ENCODE assay signal across 22 mouse cellular contexts in genomic region chr14:98173831-98174230, GRCm38 (mm10). TPM values are rescaled to one million over a fixed set of nuclear protein-coding genes. Genes with fewer than 3 reads are reported as not detected.
DNase-seq lines count a peak whose midpoint lies in the region; ATAC-seq and TF ChIP-seq lines count a peak whose summit lies in the region.
"Had no signal": no experiment of that assay in that cellular context is flagged by ENCODE, and none has a peak within 500 bp of the region (broad histone marks: within the 10 kb centered on the region; RNA-seq: fewer than 3 reads in every experiment).

No protein-coding gene starts in this region.

- H3K9me3 ChIP-seq in forebrain, embryonic 10.5 days = no peaks in the 10 kb centered on the region
- H3K9me3 ChIP-seq in forebrain, postnatal 0 days (ENCODE audit: low read length) = no peaks in the 10 kb centered on the region
- no peaks in the 10 kb centered on the region for H3K9me3 ChIP-seq in forebrain, embryonic 14.5 days (replicated peaks; ENCODE audit: control insufficient read depth, low read length)
- H3K9me3 ChIP-seq: embryonic facial prominence, embryonic 15.5 days; heart, embryonic 15.5 days; hindbrain, embryonic 15.5 days had no signal

- H3K4me2 ChIP-seq in forebrain, postnatal 0 days (ENCODE audit: low read depth) = no peak overlapping the region
- no peak overlapping the region for H3K4me2 ChIP-seq in forebrain, embryonic 14.5 days (ENCODE audit: low read length)
- H3K4me2 ChIP-seq: embryonic facial prominence, embryonic 15.5 days; heart, embryonic 11.5 days; heart, embryonic 15.5 days; hindbrain, embryonic 15.5 days had no signal

- no peaks in the 10 kb centered on the region for H3K36me3 ChIP-seq in forebrain, embryonic 10.5 days (replicated peaks)
- no peaks in the 10 kb centered on the region for H3K36me3 ChIP-seq in forebrain, postnatal 0 days (ENCODE audit: insufficient read depth)
- H3K36me3 ChIP-seq in kidney, adult 2 months (ENCODE audit: control insufficient read depth, insufficient read depth, low read length) = no peaks in the 10 kb centered on the region
- H3K36me3 ChIP-seq in forebrain, embryonic 14.5 days (ENCODE audit: control insufficient read depth, insufficient read depth, low read length) = no peaks in the 10 kb centered on the region
- H3K36me3 ChIP-seq: embryonic facial prominence, embryonic 15.5 days; heart, embryonic 15.5 days; hindbrain, embryonic 15.5 days had no signal

- DNase-seq in forebrain, embryonic 10.5 days (ENCODE audit: extremely low spot score, low spot score) = no peak
- no peak for DNase-seq in forebrain, postnatal 0 days
- peak; percentile 14 for DNase-seq in kidney, adult 2 months
- DNase-seq in kidney, postnatal 14 days = no peak
- DNase-seq in forebrain, embryonic 14.5 days (ENCODE audit: low spot score) = peak; percentile 84
- DNase-seq in frontal cortex, postnatal 36 days (ENCODE audit: low spot score in 2 of 2) = no peak
- DNase-seq in cerebellum, adult 11-12 months = no peak
- DNase-seq: adrenal gland, postnatal 10 days; cerebellum, adult 18-20 months; cerebellum, adult 9-11 months; cerebellum, postnatal 36 days; gastrocnemius, postnatal 14 days; heart, adult 2 months; heart, postnatal 14 days had no signal

- no peaks in the 10 kb centered on the region for H3K27me3 ChIP-seq in forebrain, embryonic 10.5 days (ENCODE audit: poor library complexity, severe bottlenecking)
- peaks cover 6% of the 10 kb centered on the region for H3K27me3 ChIP-seq in forebrain, postnatal 0 days (ENCODE audit: insufficient read depth, low read length)
- H3K27me3 ChIP-seq in kidney, adult 2 months (replicated peaks; ENCODE audit: control insufficient read depth, insufficient read depth, low read length) = no peaks in the 10 kb centered on the region
- no peaks in the 10 kb centered on the region for H3K27me3 ChIP-seq in forebrain, embryonic 14.5 days (replicated peaks; ENCODE audit: control insufficient read depth, insufficient read depth, low read length)
- H3K27me3 ChIP-seq: embryonic facial prominence, embryonic 15.5 days; heart, embryonic 15.5 days; hindbrain, embryonic 15.5 days had no signal

- no peak for TF ChIP-seq CTCF in forebrain, postnatal 0 days (IDR thresholded peaks at IDR 0.05; ENCODE audit: low read depth)
- no peak for TF ChIP-seq CTCF in kidney, adult 2 months (conservative IDR thresholded peaks at IDR 0.05; ENCODE audit: insufficient read depth, insufficient read length, low read depth, low read length)

- no peak for ATAC-seq in forebrain, postnatal 0 days
- peak; percentile 47 for ATAC-seq in forebrain, embryonic 14.5 days
- ATAC-seq: intestine, embryonic 16.5 days had no signal

- no peak overlapping the region for H3K9ac ChIP-seq in forebrain, postnatal 0 days
- no peak overlapping the region for H3K9ac ChIP-seq in forebrain, embryonic 14.5 days (ENCODE audit: low read length)
- H3K9ac ChIP-seq: embryonic facial prominence, embryonic 15.5 days; heart, embryonic 15.5 days; hindbrain, embryonic 15.5 days had no signal

- H3K4me1 ChIP-seq in forebrain, embryonic 10.5 days = peaks cover 59% of the 10 kb centered on the region
- no peaks in the 10 kb centered on the region for H3K4me1 ChIP-seq in forebrain, postnatal 0 days (ENCODE audit: insufficient read depth)
- no peaks in the 10 kb centered on the region; the same call in 1 of the 2 replicates for H3K4me1 ChIP-seq in kidney, adult 2 months (ENCODE audit: control insufficient read depth, insufficient read depth, low read length)
- peaks cover 5% of the 10 kb centered on the region for H3K4me1 ChIP-seq in forebrain, embryonic 14.5 days (ENCODE audit: control insufficient read depth, insufficient read depth, low read length)
- H3K4me1 ChIP-seq: heart, embryonic 15.5 days had no signal

- H3K27ac ChIP-seq in forebrain, embryonic 10.5 days = peak overlapping the region; percentile 51; the same call in 1 of the 2 replicates
- H3K27ac ChIP-seq in forebrain, postnatal 0 days (ENCODE audit: low read depth, low read length) = no peak overlapping the region
- H3K27ac ChIP-seq in kidney, adult 2 months (ENCODE audit: insufficient read depth, low read depth, low read length) = no peak overlapping the region
- H3K27ac ChIP-seq in forebrain, embryonic 14.5 days (ENCODE audit: low read depth, low read length) = no peak overlapping the region
- H3K27ac ChIP-seq: embryonic facial prominence, embryonic 15.5 days; heart, adult 2 months; heart, embryonic 15.5 days; hindbrain, embryonic 15.5 days had no signal

- no peak overlapping the region for H3K4me3 ChIP-seq in forebrain, embryonic 10.5 days
- no peak overlapping the region for H3K4me3 ChIP-seq in forebrain, postnatal 0 days (ENCODE audit: low read depth, low read length)
- H3K4me3 ChIP-seq in kidney, adult 2 months (ENCODE audit: insufficient read depth, low read depth, low read length) = no peak overlapping the region
- no peak overlapping the region for H3K4me3 ChIP-seq in forebrain, embryonic 14.5 days (ENCODE audit: low read depth, low read length)
- H3K4me3 ChIP-seq: embryonic facial prominence, embryonic 15.5 days; erythroblast, embryonic 14.5 days; heart, adult 2 months; heart, embryonic 15.5 days; hindbrain, embryonic 15.5 days had no signal

- WGBS in forebrain, embryonic 10.5 days = 10% methylated on average over 2 of the region's 2 CpGs
- 23% methylated on average over 2 of the region's 2 CpGs for WGBS in forebrain, postnatal 0 days
- 58% methylated on average over 2 of the region's 2 CpGs for WGBS in kidney, adult 2 months
- WGBS in forebrain, embryonic 14.5 days = 5% methylated on average over 2 of the region's 2 CpGs

- TF ChIP-seq POLR2A in kidney, adult 2 months (IDR thresholded peaks at IDR 0.05; ENCODE audit: low read depth, low read length) = no peak

RNA-seq across cellular contexts. Expression of gene Dach1, which starts 4.3 kb away (rescaled TPM):
- 14.8 and 15.4 TPM in 2 replicates for polyA plus RNA-seq in forebrain, embryonic 10.5 days (2016; fragmentation: Nextera tagmentation; extraction: Ambion mirVana)
- total RNA-seq in forebrain, postnatal 0 days (2014; rRNA removed) = 9.3 and 10.6 TPM in 2 replicates
- 3.9 and 5.8 TPM in 2 replicates for polyA plus RNA-seq in forebrain, postnatal 0 days (2015; fragmentation: Nextera tagmentation; extraction: Ambion mirVana)
- polyA plus RNA-seq in kidney, adult 2 months (2012; rRNA removed) = 4.1 and 4.3 TPM in 2 replicates
- 10.8 and 11.0 TPM in 2 replicates for polyA plus RNA-seq in forebrain, embryonic 14.5 days (2014; fragmentation: Nextera tagmentation; extraction: Ambion mirVana)
- total RNA-seq: MEL had no signal
- polyA plus RNA-seq: C2C12; erythroblast, embryonic 14.5 days had no signal

Comparison
In these comparisons a context has a peak if more than half of its experiments do, and no peak if none do; other contexts are left out.
1. DNase-seq: peak in kidney, adult 2 months (single experiment) and forebrain, embryonic 14.5 days (single experiment); none in forebrain, embryonic 10.5 days (single experiment), forebrain, postnatal 0 days (single experiment), kidney, postnatal 14 days (single experiment), frontal cortex, postnatal 36 days (0 of 2) and cerebellum, adult 11-12 months (single experiment).